Mouse (Mus musculus): ENCODE data around the gene Kcnh8.

The Kcnh8 gene

DNA sequence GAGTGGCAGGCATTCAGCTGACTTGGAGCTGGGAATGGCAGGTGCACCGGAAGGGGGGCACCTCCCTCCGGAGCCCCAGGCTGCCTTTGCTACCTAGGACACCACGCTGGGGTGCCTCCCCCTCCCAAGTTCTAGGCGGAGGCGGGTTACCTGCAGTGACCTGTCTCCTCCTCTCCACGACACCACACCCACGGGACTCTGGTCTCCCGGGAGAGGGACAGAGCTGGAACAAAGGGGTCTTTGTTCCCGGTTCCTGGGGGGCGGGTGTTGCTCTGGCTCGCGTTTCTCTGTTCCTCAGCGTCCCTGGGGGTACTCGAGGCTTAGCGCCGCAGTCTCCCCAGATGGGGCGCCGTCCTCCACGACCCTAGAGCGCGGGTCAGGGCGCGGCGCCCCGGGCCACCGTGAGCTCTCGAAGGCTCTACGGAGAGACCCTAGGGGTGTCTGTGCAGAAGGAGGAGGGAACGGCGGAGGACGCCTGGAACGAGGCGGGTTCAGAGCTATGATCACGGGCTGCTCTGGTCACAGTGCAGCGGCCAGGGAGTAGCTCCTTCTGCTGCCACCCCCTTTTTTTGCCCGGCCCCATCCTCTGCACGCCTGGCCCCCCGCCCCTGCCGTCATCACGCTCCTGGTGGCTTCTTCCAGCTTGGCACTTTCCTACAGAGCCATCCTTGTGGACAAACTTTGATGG is at the start of gene Kcnh8:
Kcnh8 (plus strand) TSS at position 617 of the 688 bp plus-strand sequence.
- no peak for DNase-seq (ENCODE audit: low read depth, low spot score)

DNA sequence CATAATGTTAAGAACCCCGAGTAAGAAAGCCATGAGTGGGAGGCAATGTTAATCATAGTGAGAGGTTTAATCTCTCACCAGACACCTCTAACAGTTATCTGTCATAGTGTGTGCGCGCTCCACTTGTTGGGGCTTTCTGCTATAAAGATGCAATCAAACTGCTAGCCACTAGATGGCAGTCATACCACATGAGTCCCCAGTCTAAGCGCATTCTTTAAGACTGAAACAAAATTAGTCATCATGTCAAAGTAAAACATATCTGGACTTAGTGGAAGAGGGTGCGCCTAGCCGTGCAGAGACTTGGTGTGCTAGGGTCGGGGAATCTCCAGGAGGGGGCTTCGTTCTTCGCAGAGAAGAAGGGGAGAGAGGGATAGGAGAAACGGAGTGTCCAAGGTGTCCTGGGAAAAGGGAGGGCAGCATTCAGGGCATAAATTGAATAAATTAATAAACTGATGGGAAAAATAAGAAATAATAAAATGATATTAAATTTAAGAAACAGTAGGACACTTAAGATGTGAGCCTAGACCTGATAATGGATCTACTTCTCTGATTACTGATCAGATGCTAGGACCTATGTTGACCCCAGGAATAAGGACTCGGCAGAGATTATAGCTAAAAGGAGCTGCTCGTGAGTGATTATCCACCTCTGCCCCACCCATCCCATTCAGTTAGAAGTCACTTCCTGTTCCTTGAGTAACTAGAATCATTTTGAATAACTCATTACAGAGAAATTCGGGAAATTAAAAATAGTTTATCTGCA is 42.4 kb upstream of the Kcnh8 start:
- peak; percentile 2 for DNase-seq (ENCODE audit: low read depth, low spot score)

DNA sequence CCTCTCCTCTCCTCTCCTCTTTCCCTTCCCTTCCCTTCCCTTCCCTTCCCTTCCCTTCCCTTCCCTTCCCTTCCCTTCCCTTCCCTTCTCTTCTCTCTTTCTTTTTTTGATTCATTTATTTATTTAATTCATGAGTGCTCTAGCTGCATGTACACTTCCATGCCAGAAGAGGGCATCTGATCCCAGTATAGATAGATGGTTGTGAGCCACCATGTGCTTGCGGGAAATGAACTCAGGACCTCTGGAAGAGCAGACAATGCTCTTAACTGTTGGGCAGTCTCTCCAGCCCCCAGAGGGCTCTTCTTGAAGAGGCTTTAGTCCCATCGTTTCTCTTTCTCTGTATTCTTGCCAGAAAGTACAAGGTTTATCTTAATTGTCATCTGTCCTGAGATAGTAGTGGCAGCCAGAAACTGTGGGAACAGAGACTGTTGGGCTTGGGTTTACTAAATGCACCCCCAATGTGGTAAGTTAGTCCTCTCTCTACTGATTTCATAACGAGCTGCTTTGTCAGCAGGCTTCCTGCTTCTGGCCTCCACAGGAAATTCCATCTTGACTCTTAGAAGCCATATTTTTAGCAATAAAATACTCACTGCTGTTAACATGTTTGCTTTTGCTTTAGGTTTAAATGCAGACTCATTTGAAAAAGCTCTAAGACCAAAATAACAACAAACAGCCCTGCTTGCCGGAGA is 36.9 kb upstream of the Kcnh8 start:
- DNase-seq (ENCODE audit: low read depth, low spot score) = no peak

DNA sequence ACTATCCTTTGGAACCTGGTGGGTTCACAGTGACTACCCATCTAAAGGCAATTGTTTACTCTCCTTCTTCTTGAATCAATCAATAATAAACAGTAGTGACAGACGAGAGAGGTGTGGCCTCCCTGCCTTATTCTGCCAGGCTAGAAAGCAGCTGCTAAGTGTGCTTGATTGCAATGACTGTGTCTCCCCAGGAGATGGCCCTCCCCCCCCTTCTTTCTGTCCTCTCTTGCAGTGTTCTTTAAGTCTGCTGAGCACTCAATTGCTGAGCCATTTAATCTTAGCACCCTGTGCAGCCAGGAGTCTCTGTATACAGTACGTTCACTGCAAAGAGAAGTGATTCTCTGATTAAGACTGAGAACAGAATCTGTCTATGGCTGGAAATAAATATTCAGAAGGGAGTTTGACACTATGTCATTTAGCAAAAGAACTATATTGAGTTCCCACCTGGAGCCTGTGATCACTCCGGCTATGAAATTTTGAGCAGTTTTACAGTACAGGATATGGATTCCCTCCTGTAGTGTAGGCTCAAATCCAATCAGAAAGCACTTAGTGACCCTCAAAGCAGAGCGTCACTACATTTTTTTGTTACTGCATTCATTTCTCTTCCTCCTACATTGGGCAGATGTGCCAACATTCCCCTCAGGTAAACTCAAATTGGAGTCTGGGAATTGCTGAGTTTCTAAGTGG is 32.8 kb upstream of the Kcnh8 start:
- no peak for DNase-seq (ENCODE audit: low read depth, low spot score)

DNA sequence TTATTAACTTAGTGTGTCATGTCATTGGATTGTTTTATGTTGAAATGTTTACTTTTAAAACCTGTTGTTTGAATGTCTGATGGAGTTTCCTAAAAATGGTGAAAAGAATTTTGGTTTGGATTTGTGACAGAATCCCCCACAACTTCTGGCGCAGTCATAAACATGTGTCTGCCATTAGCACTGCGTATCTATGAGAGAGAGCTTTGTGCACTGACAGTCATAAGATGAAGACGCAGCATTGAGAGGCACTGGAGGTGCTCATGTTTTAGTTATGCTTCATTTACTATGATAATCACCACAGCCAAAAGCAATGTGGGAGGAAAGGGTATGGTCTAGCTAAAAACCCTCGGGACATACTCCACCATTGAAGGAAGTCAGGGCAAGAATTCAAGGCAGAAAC is 30.3 kb upstream of the Kcnh8 start:
- no peak for DNase-seq (ENCODE audit: low read depth, low spot score)

DNA sequence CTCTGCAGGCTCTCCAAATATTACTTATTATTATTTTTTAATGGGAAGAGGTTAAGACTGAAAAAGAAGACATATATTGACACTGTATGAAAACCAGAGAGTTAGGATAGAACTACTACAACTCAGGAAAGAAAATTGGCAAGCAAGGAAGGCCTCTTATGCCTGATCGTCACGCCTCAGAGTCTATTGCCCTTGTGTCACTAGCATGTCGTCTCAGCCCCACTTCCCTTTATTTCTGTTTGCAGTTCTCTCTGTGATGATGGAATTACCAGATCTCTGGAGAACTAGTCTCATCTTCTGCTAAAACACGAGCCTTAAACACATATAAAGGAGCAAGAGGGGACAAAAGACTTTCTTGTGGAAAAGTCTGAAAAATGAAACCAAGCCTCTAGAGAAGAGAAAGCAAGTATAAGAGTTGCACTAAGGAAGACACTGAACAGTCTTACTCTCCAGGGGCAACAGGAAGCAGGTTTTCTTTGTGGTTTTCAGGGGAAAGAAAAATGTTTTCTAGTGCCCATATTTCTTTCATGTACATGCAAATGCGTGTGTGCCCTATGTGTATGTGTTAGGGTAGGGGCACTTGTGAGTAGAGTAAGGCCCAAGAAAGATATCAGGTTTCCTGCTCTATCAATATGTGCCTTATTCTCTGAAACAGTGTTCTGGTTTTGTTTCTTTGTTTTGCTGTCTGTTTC is 10.9 kb upstream of the Kcnh8 start:
- no peak for DNase-seq (ENCODE audit: low read depth, low spot score)

DNA sequence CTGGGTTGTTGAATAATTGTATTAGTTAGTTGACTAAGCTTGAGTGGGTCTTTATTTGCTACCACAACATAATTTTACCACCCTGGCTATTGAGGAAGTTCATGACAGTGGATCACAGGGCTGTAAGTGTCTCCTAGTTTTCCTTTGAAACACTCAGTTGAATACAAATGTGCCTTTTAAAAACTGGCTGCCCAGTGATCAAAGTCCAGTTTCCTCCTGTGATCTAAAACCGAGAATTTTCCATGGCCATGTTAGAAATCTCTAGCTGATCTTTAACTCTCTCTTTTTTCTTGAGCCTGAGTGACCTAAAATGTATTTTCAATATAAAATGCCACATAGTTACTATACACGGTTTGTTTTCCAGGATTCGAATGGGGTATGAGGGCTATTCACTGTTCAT is 3.4 kb upstream of the Kcnh8 start:
- no peak for DNase-seq (ENCODE audit: low read depth, low spot score)

DNA sequence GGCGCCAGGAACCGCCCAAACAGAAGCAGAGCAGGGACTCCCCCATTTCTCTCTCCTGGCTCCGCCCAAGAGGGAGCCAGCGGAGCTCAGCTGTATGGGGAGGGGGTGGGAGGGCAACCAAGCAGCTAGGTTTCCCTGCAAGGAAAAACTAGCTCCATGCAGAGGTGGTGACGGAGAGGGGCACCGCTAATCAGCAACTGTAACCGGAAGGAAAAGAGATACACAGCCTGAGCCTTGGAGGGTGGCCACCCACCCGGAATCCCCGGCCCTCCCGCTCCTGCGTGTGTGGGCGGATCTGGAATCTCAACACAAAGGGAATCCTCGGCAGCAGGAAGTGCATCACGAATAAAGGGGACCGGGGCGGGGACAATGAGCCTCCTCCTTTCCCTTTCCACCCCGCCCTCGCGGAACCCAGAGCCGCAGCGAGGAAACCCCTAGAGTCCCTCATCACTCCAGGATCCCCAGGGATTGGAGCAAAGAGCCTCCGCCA is 1.6 kb upstream of the Kcnh8 start:
- DNase-seq (ENCODE audit: low read depth, low spot score) = no peak

DNA sequence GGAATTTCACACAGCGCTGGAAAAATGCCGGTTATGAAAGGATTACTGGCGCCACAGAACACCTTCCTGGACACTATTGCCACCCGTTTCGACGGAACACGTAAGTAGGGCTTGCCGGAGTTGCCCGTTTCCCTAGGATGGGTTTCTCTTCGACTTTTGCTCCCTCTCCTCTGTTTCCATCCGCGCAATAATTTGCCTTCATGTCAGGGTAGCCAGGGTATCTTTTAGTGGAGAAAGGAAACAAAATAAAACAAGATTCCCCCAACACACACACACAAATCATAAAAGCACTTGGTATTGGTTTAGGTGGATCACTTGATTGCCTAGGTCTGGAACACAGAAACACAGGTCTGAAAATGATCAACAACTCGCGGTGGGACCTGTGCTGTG is 267 bp downstream of the Kcnh8 start:
- no peak for DNase-seq (ENCODE audit: low read depth, low spot score)

DNA sequence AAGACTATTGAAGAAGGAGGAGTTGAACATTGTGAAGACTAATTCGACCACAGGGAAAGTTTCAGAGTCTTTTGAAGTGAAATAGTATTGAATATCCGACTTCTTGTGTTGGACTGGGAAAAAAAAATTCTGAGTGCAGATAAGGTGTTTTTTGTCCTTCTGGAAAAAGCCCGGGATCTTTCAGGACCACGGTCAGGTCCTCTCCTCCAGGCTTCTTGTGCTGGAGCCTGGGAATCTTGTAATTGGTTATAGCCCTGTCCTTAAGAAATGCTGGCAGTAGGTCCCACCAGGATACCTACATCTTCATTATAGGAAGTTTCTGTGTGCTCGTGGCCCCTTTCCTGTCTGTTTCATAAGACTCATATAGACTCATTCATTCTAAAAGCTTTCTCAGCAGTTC is 902 bp downstream of the Kcnh8 start:
- no peak for DNase-seq (ENCODE audit: low read depth, low spot score)

DNA sequence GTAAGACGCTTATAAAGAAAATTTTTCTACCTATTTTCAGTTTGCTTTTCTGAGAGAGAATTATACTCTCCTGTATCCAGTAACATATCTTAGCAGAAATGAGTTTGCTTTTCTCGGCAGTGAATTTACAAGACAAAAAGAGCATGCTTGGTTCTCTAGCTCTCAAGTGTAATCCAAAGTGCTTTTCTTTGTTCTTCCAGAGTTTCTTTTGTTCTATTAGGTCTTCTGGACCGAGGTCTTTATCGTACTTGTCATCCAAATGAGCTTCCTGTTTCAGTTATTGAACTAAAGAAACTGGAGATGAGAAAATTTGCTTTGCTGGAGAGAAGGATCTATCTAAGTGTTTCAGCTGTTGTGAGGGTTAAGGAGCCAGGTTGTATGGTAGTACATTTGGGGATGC is 8.9 kb downstream of the Kcnh8 start:
- no peak for DNase-seq (ENCODE audit: low read depth, low spot score)

DNA sequence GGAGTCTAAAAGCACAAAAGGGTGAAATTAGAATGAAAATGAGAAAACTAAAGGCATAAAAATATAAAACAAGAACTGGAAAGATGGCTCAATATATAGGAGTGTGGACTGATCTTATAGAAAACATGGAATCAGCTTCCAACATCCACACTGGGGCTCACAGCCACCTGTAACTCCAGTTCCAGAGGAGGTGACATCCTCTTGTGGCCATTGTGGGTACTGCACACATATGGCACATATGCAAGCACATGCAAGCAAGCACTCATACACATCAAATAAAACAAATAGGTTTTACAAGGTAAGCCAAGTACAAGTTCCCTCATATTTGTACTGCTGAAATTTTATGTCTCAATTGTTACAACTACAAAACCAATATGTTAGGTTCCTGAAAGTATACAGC is 46.7 kb downstream of the Kcnh8 start:
- no peak for DNase-seq (ENCODE audit: low read depth, low spot score)

DNA sequence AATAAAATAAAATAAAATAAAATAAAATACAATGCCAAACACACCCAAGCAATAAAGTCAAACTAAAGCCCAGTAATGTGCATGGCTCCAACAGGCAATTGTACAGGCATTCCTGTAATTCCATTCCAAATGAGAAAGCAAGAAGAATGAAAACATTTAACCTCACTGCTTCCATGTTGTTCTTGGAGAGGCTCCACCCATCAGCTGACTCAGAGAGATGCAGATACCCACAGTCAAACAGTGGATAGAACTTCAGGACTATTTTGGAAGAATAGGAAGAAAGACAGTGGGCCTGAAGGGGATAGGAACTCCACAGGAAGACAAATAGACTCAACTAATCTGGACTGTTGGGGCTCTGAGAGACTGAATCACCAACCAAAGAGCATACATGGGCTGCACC is 89.5 kb downstream of the Kcnh8 start:
- no peak for DNase-seq (ENCODE audit: low read depth, low spot score)

DNA sequence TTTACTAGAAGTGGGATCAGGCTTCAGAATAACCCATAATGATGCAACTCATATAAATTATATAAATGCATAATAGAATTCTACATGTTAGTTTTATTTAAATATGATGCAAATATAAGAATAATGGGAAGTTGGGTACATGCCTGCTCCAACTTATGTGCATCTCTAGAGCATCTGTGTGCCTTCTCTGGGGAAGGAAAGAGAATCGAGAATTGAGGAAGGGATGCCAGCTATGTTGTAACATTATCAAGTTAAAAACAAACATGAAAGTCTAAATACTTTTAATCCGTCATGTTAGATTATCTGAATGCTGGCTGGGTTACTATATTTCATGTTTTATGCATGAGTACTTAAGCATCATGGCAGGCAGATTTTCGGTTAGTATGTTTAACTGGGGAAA is 99.4 kb downstream of the Kcnh8 start:
- DNase-seq (ENCODE audit: low read depth, low spot score) = no peak

DNA sequence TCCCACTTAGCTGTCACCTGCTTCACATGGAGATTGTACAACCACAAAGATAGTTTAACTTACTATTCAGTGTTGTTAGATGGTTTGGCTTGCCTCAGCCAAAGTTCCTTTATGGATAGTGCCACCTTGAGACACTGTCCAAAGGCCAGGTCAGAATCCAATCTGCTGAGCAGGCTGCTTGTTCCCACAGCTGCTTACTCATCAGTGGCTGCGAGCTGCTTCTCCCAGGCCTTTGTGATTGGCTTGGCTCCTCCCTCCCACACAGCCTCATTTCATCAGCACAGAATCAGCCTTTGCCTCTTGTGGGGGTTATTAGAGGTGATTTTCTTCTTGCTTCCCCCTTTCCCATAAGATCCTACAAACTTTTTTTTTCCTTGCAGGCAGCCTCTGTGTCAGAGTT is 109.8 kb downstream of the Kcnh8 start:
- DNase-seq (ENCODE audit: low read depth, low spot score) = no peak

DNA sequence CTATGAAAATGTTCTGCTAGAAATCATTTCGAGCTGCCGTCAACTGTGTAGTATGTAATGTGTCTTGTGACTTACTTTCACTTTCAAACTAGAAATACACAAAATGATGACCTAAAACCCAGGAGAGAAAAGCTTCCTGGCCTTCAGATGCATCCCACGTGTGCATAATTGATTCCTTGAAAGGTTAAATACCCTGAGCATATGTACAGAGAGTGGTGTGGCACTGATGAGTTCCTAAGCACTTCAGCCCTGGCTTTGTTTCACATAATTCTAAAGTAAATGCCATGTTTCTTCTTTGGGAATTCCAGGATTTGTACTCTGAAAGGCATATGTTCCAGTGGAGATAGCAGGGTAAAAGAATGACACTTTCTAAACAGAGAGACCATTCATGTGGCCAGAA is 119.7 kb downstream of the Kcnh8 start:
- DNase-seq (ENCODE audit: low read depth, low spot score) = no peak

DNA sequence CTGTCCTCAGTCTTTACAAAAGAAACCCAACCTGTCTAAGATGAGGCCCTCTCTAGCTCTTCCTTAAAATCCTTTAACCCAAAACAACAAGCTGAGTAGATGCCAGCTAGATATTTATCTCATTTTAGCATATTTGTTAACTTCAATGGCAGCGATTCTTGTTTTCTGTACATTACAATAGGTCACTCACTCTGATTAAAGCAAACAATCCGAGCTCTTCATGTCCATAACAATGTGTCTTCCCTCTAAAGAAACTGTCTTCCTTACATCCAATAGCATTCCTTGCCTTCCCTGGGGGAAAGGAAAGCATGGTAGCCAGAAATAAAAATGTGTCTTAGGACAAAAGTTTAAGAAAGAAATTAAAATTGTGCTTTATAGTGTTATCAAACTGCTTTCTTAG is 126.3 kb downstream of the Kcnh8 start:
- no peak for DNase-seq (ENCODE audit: low read depth, low spot score)

DNA sequence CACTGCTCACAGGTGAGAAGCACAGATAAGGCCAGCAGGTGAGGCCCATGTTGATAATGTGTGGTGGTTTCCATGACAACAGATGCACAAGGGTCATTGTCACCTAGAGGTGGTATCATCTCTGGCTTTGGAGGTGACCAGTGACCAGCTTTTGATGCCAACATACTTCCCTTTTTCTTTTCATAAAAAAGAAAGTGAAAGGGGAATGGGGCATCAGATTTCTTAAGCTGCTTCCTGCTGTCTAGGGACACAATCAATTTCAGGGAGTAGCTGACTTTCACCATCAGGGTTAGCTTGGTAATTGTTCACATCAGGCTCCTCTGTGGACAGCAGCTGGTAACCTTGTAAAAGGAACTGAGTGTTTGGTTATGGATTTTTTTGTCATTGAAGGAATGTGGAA is 135.9 kb downstream of the Kcnh8 start:
- DNase-seq (ENCODE audit: low read depth, low spot score) = no peak

DNA sequence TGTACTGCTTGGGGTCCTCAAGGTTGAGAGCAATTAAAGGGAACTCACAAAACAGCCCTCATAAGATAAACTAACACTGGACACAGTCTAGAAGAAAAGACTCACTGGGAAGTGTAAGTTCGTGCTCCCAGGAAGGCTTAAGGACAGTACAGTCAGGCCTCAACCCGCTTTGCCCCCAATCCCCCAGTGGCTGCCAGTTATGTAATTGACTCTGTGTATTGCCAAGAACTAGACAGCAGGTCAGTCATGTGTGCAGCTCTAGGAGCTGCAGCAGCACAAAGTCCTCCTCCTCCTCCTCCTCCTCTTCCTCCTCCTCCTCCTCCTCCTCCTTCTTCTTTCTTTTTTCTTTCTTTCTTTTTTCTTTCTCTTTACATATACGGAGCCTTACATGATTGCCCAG is 185.6 kb downstream of the Kcnh8 start:
- no peak for DNase-seq (ENCODE audit: low read depth, low spot score)

DNA sequence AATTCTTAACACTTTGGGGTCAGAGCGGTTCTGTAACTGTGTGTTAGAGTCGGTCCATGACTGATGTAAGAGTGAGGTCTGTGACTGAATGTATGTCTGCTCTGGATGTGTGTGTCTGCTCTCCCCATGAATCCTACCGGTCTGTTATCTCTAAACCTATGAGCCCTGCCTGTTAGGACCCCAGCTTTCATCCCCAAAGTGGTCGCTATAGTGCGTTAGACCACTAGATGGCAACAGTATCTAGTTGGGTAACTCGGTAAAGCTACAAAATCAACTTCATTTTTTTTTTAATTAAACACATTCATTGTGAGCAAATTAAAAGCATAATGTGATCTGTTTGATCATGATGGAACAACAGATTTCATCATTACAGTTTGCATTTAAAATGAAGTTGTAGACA is 202.0 kb downstream of the Kcnh8 start:
- no peak for DNase-seq (ENCODE audit: low read depth, low spot score)

DNA sequence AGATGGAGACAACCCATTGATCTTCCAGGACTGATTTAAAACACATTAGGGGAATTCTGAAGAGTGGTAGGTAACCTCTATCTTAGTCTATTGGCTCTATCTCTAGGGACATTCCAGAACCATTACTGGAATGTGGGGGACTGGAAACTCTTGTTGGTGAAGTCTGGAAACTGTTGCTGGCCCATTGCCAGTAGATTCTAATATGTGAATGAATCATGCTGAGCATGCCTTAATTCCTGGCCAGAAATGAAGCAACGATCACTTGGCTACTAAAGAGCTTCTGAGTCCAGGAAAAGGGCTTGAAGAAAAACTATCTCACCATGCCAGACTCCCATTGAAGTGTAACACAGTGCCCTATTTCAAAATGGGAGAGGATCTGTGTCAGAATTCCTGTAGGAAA is 208.3 kb downstream of the Kcnh8 start:
- DNase-seq (ENCODE audit: low read depth, low spot score) = no peak

DNA sequence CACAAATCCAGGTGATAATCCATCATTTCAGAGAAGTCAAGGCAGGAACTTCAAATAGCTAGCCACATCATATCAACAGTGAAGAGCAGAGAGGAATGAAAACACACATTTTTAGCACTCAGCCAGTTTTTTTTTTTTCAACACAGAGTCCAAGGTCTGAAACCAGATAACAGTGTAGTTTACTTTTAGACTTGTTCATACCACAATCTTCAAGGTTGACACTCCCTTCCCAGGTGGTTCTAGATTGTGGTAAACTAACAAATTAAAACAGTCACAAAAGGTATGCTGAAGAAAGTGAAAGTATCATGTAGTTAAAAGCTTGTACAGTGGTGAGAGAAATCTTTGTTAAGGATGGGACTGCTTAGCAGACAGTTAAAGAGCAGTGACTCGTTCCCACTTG is 216.5 kb downstream of the Kcnh8 start:
- DNase-seq (ENCODE audit: low read depth, low spot score) = no peak
